ENCODE assay signal across 24 mouse cellular contexts in the genomic region with DNA sequence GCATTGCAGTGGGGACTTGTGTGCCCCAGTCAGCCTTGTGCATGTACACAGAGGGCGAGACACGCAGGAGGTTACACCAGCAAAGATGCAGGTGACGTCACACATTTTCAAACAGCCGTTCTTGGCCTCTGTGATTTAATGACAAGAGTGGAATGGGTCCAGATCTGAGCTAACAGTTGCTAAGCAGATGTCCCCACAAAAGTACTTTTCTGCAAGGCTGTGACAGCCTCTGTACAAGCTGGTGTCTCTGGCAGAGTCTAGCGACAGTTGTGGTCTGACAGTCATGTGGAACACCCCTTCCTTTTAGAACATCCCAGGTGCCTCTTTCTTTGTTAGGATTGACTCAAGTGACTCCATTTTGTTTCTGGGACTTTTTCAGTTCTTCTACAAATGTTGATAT.
A peak's percentile ranks its signal among the peaks of the same experiment; 100 is the strongest.
DNase-seq lines count a peak whose midpoint lies in the region; ATAC-seq and TF ChIP-seq lines count a peak whose summit lies in the region.
"Had no signal": no experiment of that assay in that cellular context is flagged by ENCODE, and none has a peak within 500 bp of the region (broad histone marks: within the 10 kb centered on the region; RNA-seq: fewer than 3 reads in every experiment).

No protein-coding gene starts in this region.

- peak; percentile 54 to 72 for DNase-seq in layer of hippocampus, adult 18-20 months (ENCODE audit: low spot score in 2 of 2)
- DNase-seq in layer of hippocampus, adult 9-11 months: peak; percentile 73
- DNase-seq in limb, embryonic 14.5 days (ENCODE audit: low spot score): peak; percentile 8
- DNase-seq in right cerebral cortex, postnatal 10 days (ENCODE audit: low spot score in 2 of 2): no peak
- DNase-seq in right cerebral cortex, adult 2 months (ENCODE audit: low spot score in 2 of 2): no peak
- DNase-seq: adrenal gland, postnatal 14 days; cerebellum, adult 2 months; cerebellum, postnatal 10 days; embryo, embryonic 11 days; heart, adult 18-20 months had no signal

- no peak overlapping the region for H3K9ac ChIP-seq in limb, embryonic 14.5 days (ENCODE audit: low read depth, low read length, severe bottlenecking)
- H3K9ac ChIP-seq: embryonic facial prominence, embryonic 15.5 days; heart, embryonic 15.5 days; hindbrain, embryonic 14.5 days had no signal

- no peaks in the 10 kb centered on the region for H3K36me3 ChIP-seq in megakaryocyte, embryonic 14.5 days (replicated peaks; ENCODE audit: low read length)
- no peaks in the 10 kb centered on the region for H3K36me3 ChIP-seq in limb, embryonic 14.5 days (ENCODE audit: control insufficient read depth, insufficient read depth, low read length)
- H3K36me3 ChIP-seq: embryonic facial prominence, embryonic 15.5 days; forebrain, embryonic 10.5 days; heart, embryonic 15.5 days; hindbrain, embryonic 10.5 days had no signal

- H3K4me3 ChIP-seq in megakaryocyte, embryonic 14.5 days (replicated peaks): peak overlapping the region; percentile 40
- H3K4me3 ChIP-seq in limb, embryonic 14.5 days (replicated peaks; ENCODE audit: low read length): no peak overlapping the region
- H3K4me3 ChIP-seq: embryonic facial prominence, embryonic 15.5 days; erythroblast, embryonic 14.5 days; forebrain, embryonic 10.5 days; heart, embryonic 15.5 days; hindbrain, embryonic 10.5 days had no signal

- H3K9me3 ChIP-seq in megakaryocyte, embryonic 14.5 days: peaks cover 28% of the 10 kb centered on the region
- H3K9me3 ChIP-seq in limb, embryonic 14.5 days (ENCODE audit: control insufficient read depth, low read length): no peaks in the 10 kb centered on the region
- H3K9me3 ChIP-seq: embryonic facial prominence, embryonic 15.5 days; forebrain, embryonic 10.5 days; heart, embryonic 15.5 days; hindbrain, embryonic 10.5 days had no signal

- ATAC-seq in megakaryocyte, adult 5-6 weeks (ENCODE audit: poor library complexity, severe bottlenecking): no peak
- no peak for ATAC-seq in limb, embryonic 14.5 days (ENCODE audit: low FRiP score, low read depth)
- no peak for ATAC-seq in monocyte, adult 5-6 weeks (replicated peaks; ENCODE audit: insufficient number of reproducible peaks, low FRiP score, low TSS enrichment, poor library complexity, severe bottlenecking)
- ATAC-seq: activated CD4-positive, CD25-positive, alpha-beta regulatory T cell, adult 4 months; forebrain, embryonic 16.5 days; Patski had no signal

- no peak for TF ChIP-seq POLR2A in limb, embryonic 14.5 days (IDR thresholded peaks at IDR 0.05; ENCODE audit: borderline replicate concordance, extremely low read depth, insufficient read depth, insufficient read length)

- 66% methylated on average over 5 of the region's 5 CpGs for WGBS in limb, embryonic 14.5 days

- no peaks in the 10 kb centered on the region for H3K27me3 ChIP-seq in megakaryocyte, embryonic 14.5 days (replicated peaks)
- H3K27me3 ChIP-seq in limb, embryonic 14.5 days (ENCODE audit: control insufficient read depth, insufficient read depth, low read length): no peaks in the 10 kb centered on the region
- H3K27me3 ChIP-seq: CH12.LX; embryonic facial prominence, embryonic 15.5 days; heart, embryonic 15.5 days had no signal

- no peaks in the 10 kb centered on the region for H3K4me1 ChIP-seq in megakaryocyte, embryonic 14.5 days
- no peaks in the 10 kb centered on the region for H3K4me1 ChIP-seq in limb, embryonic 14.5 days (ENCODE audit: control insufficient read depth, insufficient read depth, low read length)
- H3K4me1 ChIP-seq: heart, embryonic 15.5 days had no signal

- no peak overlapping the region for H3K27ac ChIP-seq in limb, embryonic 14.5 days (replicated peaks; ENCODE audit: low read depth, low read length)
- H3K27ac ChIP-seq: embryonic facial prominence, embryonic 15.5 days; forebrain, embryonic 10.5 days; heart, embryonic 15.5 days; hindbrain, embryonic 10.5 days; hindbrain, embryonic 14.5 days had no signal

- H3K4me2 ChIP-seq in limb, embryonic 14.5 days (replicated peaks; ENCODE audit: low read depth, low read length, severe bottlenecking): no peak overlapping the region
- H3K4me2 ChIP-seq: embryonic facial prominence, embryonic 15.5 days; heart, embryonic 11.5 days; heart, embryonic 15.5 days; hindbrain, embryonic 14.5 days had no signal

Comparison
In these comparisons a context has a peak if more than half of its experiments do, and no peak if none do; other contexts are left out.
1. DNase-seq: peak in layer of hippocampus, adult 18-20 months (2 of 2), layer of hippocampus, adult 9-11 months (single experiment) and limb, embryonic 14.5 days (single experiment); none in right cerebral cortex, postnatal 10 days (0 of 2) and right cerebral cortex, adult 2 months (0 of 2).